Mouse (Mus musculus): ENCODE data around the gene Fbxo36. TPM values are rescaled to one million over a fixed set of nuclear protein-coding genes. Genes with fewer than 3 reads are reported as not detected.

Fbxo36 gene
- 12.0 and 13.0 TPM in 2 replicates for polyA plus RNA-seq (2014; fragmentation: Nextera tagmentation; extraction: Ambion mirVana)

DNA sequence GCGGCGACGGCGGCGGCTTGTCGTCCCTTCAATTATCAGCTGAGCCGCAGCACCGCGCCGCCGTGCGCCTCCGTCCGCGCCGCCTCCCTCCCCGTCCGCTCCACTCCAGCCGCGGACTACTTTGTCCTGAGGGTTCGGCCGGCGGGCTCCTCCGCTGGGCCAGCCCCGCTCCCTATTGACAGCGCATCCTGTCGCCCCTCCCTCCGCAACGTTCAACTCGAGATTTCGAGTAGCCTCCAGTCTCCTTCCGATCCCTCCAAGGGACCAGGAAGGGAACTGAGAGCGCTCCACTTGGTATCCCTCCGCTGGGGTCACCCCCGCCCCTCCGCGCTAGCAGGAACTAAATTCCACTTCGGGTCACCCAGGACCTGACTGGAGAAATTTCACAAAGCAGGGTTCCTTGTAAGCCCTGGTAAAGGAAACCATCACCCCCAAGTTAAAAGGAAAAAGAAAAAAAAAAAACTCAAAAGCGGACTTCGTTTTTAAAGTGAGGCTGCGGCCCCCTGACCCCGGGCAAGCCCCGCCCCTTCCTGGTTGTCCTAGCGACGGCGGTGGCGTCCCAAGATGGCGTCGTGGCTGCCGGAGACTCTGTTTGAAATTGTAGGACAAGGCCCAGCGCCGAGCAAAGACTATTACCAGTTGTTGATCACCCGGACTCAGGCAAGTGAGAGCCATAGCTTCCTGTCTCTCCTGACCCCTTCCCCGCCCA lies at the start of gene Fbxo36:
Fbxo36 (plus strand) TSS at position 533 of the 709 bp plus-strand sequence.
- Histone ChIP-seq H3K9ac (ENCODE audit: low read depth, low read length) (peak within 1 kb of the TSS; percentile 97), H3K36me3 (ENCODE audit: control insufficient read depth, insufficient read depth, low read length) (no peaks in the 10 kb centered on the region), H3K4me3 (ENCODE audit: low read depth, low read length) (peak within 1 kb of the TSS; percentile 90), H3K27me3 (ENCODE audit: control insufficient read depth, insufficient read depth, low read length) (no peaks in the 10 kb centered on the region), H3K4me1 (replicated peaks; ENCODE audit: control insufficient read depth, insufficient read depth, low read length) (no peaks in the 10 kb centered on the region), H3K27ac (ENCODE audit: low read depth, low read length) (peak within 1 kb of the TSS; percentile 94), H3K9me3 (ENCODE audit: control insufficient read depth, low read length) (no peaks in the 10 kb centered on the region), H3K4me2 (replicated peaks; ENCODE audit: low read depth, low read length) (peak within 1 kb of the TSS; percentile 52)
- DNase-seq (ENCODE audit: low spot score) (peak; percentile 93), ATAC-seq (ENCODE audit: low FRiP score) (peak; percentile 89)
- WGBS = under 1% methylated on average over 51 of the region's 54 CpGs

DNA sequence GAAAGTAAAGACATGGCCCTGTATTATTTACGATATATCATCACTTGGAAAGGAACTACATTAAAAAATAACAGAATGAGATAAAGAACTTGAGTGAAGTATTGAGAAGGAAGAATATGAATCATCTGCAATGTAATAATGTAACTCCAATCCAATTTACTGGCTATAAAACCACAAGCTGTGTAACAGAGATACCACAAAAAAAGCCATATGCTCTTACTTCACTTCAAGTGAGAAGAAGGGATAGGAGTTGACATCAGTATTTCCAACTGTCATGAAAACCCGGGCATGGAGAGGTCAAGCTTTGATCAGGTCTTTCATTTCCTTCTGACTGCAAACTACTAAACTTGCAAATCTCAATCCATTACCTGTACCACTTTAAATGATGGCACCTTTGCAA lies 48.2 kb upstream of the Fbxo36 start:
- Histone ChIP-seq H3K27me3 (ENCODE audit: control insufficient read depth, insufficient read depth, low read length) (no peaks in the 10 kb centered on the region), H3K9ac (ENCODE audit: low read depth, low read length) (no peak overlapping the region), H3K27ac (ENCODE audit: low read depth, low read length) (no peak overlapping the region), H3K36me3 (ENCODE audit: control insufficient read depth, insufficient read depth, low read length) (peaks cover 3% of the 10 kb centered on the region; the same call in 1 of the 2 replicates), H3K4me3 (ENCODE audit: low read depth, low read length) (no peak overlapping the region), H3K4me2 (replicated peaks; ENCODE audit: low read depth, low read length) (no peak overlapping the region), H3K9me3 (ENCODE audit: control insufficient read depth, low read length) (no peaks in the 10 kb centered on the region), H3K4me1 (replicated peaks; ENCODE audit: control insufficient read depth, insufficient read depth, low read length) (no peaks in the 10 kb centered on the region)
- ATAC-seq (ENCODE audit: low FRiP score) (no peak), DNase-seq (ENCODE audit: low spot score) (no peak)
- 95% methylated on average over 2 of the region's 2 CpGs for WGBS

DNA sequence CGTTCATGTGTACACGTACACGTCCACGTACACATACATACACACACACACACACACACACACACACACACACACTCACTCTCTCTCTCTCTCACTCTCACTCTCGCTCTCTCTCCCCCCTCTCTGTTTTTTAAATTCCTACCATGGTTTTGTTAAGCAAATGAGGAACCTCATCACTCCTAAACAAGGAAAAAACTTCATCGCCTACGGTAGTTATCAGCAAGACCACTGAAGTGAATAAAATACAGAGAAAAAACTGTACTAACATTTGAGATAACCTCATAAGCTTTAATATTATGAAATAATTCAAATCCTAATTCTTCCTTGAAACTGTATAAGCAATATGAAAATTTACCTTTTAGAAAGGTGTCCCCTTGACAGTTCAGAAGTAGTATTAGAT lies 44.3 kb upstream of the Fbxo36 start:
- ATAC-seq (ENCODE audit: low FRiP score) = no peak

DNA sequence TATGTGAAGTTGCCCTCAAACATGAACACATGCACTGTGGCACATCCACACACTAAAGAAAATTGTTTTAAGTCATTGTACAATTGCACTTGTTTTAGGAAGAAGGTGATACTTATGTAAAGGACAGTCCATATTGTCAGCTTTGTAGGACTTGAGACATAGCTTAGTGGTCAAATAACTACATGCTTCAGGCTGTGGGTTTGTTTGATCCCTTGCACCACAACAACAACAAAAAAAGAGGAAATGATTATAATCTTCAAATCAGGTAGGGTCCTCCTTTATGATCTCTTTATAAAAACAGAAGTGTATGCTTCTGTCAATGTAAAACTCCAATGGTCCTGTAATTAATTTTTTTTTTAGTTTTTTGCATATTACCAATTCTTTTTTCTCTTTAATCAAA lies 40.5 kb upstream of the Fbxo36 start:
- Histone ChIP-seq H3K4me3 (ENCODE audit: low read depth, low read length) (no peak overlapping the region), H3K9me3 (ENCODE audit: control insufficient read depth, low read length) (no peaks in the 10 kb centered on the region), H3K36me3 (ENCODE audit: control insufficient read depth, insufficient read depth, low read length) (no peaks in the 10 kb centered on the region), H3K4me2 (replicated peaks; ENCODE audit: low read depth, low read length) (no peak overlapping the region), H3K9ac (ENCODE audit: low read depth, low read length) (no peak overlapping the region), H3K27me3 (ENCODE audit: control insufficient read depth, insufficient read depth, low read length) (no peaks in the 10 kb centered on the region), H3K4me1 (replicated peaks; ENCODE audit: control insufficient read depth, insufficient read depth, low read length) (no peaks in the 10 kb centered on the region), H3K27ac (ENCODE audit: low read depth, low read length) (no peak overlapping the region)
- DNase-seq (ENCODE audit: low spot score) = no peak
- ATAC-seq (ENCODE audit: low FRiP score) = no peak

More for the DNA sequence above, 44.3 kb upstream of the Fbxo36 start:
- H3K4me2 ChIP-seq (replicated peaks; ENCODE audit: low read depth, low read length) = no peak overlapping the region
- WGBS = 97% methylated on average over 7 of the region's 7 CpGs
- H3K9ac ChIP-seq (ENCODE audit: low read depth, low read length) = no peak overlapping the region
- H3K9me3 ChIP-seq (ENCODE audit: control insufficient read depth, low read length) = no peaks in the 10 kb centered on the region
- no peaks in the 10 kb centered on the region for H3K27me3 ChIP-seq (ENCODE audit: control insufficient read depth, insufficient read depth, low read length)
- DNase-seq (ENCODE audit: low spot score) = no peak
- H3K4me3 ChIP-seq (ENCODE audit: low read depth, low read length) = no peak overlapping the region
- H3K4me1 ChIP-seq (replicated peaks; ENCODE audit: control insufficient read depth, insufficient read depth, low read length) = no peaks in the 10 kb centered on the region
- H3K27ac ChIP-seq (ENCODE audit: low read depth, low read length) = no peak overlapping the region
- H3K36me3 ChIP-seq (ENCODE audit: control insufficient read depth, insufficient read depth, low read length) = peaks cover 3% of the 10 kb centered on the region; the same call in 1 of the 2 replicates

DNA sequence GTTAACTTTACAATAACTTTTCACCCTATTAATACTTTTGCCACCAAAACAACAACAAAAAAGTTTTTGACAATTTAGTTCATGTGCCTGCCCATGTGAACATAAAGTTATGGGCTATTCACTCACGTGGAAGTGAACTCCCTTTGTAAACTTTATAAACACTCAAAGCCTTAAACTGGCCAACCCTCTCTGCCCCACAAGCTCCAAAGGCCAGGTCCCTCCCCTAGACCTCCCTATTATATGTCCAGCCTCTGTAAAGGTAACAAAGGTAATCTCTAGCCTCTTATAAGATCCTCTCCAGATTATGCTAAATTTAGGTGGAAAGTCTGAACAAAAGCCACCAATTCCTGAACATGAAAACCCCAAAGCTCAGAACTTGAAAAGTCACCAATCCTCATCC lies 35.9 kb upstream of the Fbxo36 start:
- Histone ChIP-seq H3K27me3 (ENCODE audit: control insufficient read depth, insufficient read depth, low read length) (no peaks in the 10 kb centered on the region), H3K36me3 (ENCODE audit: control insufficient read depth, insufficient read depth, low read length) (no peaks in the 10 kb centered on the region), H3K9ac (ENCODE audit: low read depth, low read length) (no peak overlapping the region), H3K4me3 (ENCODE audit: low read depth, low read length) (no peak overlapping the region), H3K4me1 (replicated peaks; ENCODE audit: control insufficient read depth, insufficient read depth, low read length) (no peaks in the 10 kb centered on the region), H3K9me3 (ENCODE audit: control insufficient read depth, low read length) (no peaks in the 10 kb centered on the region), H3K4me2 (replicated peaks; ENCODE audit: low read depth, low read length) (no peak overlapping the region), H3K27ac (ENCODE audit: low read depth, low read length) (no peak overlapping the region)
- ATAC-seq (ENCODE audit: low FRiP score) (no peak), DNase-seq (ENCODE audit: low spot score) (no peak)
- 100% methylated on average over 1 of the region's 1 CpGs for WGBS

DNA sequence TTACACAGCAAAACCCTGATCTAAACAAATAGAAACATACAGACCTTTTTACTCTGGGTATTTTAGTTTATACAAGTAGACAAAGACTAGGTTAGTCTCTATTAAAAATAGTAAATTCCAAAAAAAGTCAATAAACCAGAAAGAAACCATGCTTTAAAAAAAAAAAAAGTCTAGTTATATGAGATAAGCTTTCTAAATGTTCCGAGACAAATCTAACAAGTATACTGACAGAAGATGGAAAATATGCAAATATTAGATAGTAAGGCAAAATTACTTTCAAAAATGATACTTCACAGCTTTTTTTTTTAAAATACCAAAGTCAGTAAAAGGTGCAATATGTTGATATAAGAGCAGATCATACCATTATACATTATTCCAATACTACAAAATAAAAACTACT lies 22.0 kb upstream of the Fbxo36 start:
- DNase-seq (ENCODE audit: low spot score) = no peak

DNA sequence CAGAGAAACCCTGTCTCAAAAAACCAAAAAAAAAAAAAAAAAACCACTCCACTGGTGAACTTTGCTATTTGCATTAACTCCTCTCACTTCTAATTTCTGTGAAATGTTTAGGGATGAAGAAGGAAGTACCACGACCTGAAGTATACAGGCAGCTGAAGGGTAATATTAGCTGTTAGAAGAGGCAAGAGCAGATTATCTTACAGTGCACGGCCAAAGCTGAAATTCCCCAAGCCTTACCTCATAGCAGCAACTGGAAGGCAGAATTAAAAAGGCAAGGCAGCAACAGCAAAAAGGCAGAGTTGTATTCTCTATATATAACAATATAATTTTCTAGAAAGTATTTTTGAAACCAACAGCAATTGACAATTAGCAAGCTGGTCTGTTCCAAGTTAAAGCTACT lies 14.6 kb upstream of the Fbxo36 start:
- Histone ChIP-seq H3K9ac (ENCODE audit: low read depth, low read length) (no peak overlapping the region), H3K36me3 (ENCODE audit: control insufficient read depth, insufficient read depth, low read length) (no peaks in the 10 kb centered on the region), H3K27ac (ENCODE audit: low read depth, low read length) (no peak overlapping the region), H3K9me3 (ENCODE audit: control insufficient read depth, low read length) (no peaks in the 10 kb centered on the region), H3K27me3 (ENCODE audit: control insufficient read depth, insufficient read depth, low read length) (no peaks in the 10 kb centered on the region), H3K4me1 (replicated peaks; ENCODE audit: control insufficient read depth, insufficient read depth, low read length) (no peaks in the 10 kb centered on the region), H3K4me2 (replicated peaks; ENCODE audit: low read depth, low read length) (no peak overlapping the region), H3K4me3 (ENCODE audit: low read depth, low read length) (no peak overlapping the region)
- WGBS = 80% methylated on average over 2 of the region's 2 CpGs
- ATAC-seq (ENCODE audit: low FRiP score) (no peak), DNase-seq (ENCODE audit: low spot score) (no peak)

More for the DNA sequence above, 22.0 kb upstream of the Fbxo36 start:
- H3K4me3 ChIP-seq (ENCODE audit: low read depth, low read length) = no peak overlapping the region
- ATAC-seq (ENCODE audit: low FRiP score) = no peak
- no peaks in the 10 kb centered on the region for H3K27me3 ChIP-seq (ENCODE audit: control insufficient read depth, insufficient read depth, low read length)
- H3K27ac ChIP-seq (ENCODE audit: low read depth, low read length) = no peak overlapping the region
- H3K4me1 ChIP-seq (replicated peaks; ENCODE audit: control insufficient read depth, insufficient read depth, low read length) = no peaks in the 10 kb centered on the region
- no peaks in the 10 kb centered on the region for H3K9me3 ChIP-seq (ENCODE audit: control insufficient read depth, low read length)
- WGBS = 95% methylated on average over 1 of the region's 1 CpGs
- H3K9ac ChIP-seq (ENCODE audit: low read depth, low read length) = no peak overlapping the region
- no peak overlapping the region for H3K4me2 ChIP-seq (replicated peaks; ENCODE audit: low read depth, low read length)
- no peaks in the 10 kb centered on the region for H3K36me3 ChIP-seq (ENCODE audit: control insufficient read depth, insufficient read depth, low read length)

DNA sequence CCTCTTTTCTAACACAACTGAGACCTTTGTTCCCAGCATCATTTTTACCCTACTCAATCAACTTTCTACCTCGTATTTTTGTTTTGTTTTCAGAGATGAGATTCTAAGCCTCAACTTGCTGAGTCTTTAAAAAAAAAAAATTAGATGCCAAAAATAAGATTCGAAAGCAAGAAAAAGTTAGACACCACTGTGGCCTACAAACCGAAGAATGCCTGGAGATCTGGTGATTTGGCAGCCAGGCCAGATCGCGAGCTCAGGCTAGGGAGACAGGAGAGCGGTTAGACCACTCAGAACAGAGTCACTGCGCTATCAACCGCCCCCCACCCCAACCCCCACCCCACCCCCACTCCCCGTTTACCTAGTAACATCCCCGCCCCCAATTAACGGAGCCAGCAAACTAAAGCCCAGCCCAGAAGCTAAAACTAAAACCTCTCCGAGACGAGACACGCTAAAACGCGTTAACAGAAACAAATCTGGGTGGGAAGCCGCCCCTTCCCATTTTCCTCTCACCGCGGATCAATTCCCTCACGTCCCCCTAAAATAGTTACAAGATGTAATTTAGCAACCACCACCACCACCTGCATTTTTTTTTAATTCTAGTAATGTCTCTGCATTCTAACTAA lies 2.0 kb upstream of the Fbxo36 start:
- ATAC-seq (ENCODE audit: low FRiP score) (no peak), DNase-seq (ENCODE audit: low spot score) (peak; percentile 20)
- H3K27ac ChIP-seq (ENCODE audit: low read depth, low read length) = no peak overlapping the region
- H3K4me3 ChIP-seq (ENCODE audit: low read depth, low read length) = peak overlapping the region; percentile 90
- H3K9ac ChIP-seq (ENCODE audit: low read depth, low read length) = peak overlapping the region; percentile 97; the same call in 1 of the 2 replicates
- no peaks in the 10 kb centered on the region for H3K27me3 ChIP-seq (ENCODE audit: control insufficient read depth, insufficient read depth, low read length)
- no peaks in the 10 kb centered on the region for H3K9me3 ChIP-seq (ENCODE audit: control insufficient read depth, low read length)
- H3K4me2 ChIP-seq (replicated peaks; ENCODE audit: low read depth, low read length) = peak overlapping the region; percentile 52
- H3K4me1 ChIP-seq (replicated peaks; ENCODE audit: control insufficient read depth, insufficient read depth, low read length) = no peaks in the 10 kb centered on the region
- WGBS = 11% methylated on average over 20 of the region's 20 CpGs
- no peaks in the 10 kb centered on the region for H3K36me3 ChIP-seq (ENCODE audit: control insufficient read depth, insufficient read depth, low read length)

DNA sequence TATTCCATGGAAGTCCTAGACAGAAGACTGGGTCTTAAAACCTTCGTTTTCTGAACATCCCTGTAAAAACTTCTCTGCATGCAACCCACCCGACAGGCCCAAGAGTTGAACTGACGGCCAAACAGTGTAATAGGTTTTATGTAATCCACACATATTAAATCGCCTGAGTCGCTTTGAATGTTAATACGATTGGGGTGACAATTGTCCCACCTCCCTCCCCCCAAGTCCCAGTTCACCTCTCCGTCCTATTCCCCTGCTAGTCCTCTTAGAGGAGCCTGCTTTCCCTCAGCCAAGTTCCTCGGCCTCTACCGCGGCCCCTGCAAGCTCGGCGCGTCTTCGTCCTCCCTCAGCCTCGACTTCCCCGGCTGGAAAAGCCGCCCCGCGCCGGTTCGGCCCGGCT lies 1.5 kb upstream of the Fbxo36 start:
- H3K36me3 ChIP-seq (ENCODE audit: control insufficient read depth, insufficient read depth, low read length) = no peaks in the 10 kb centered on the region
- peak overlapping the region; percentile 94 for H3K27ac ChIP-seq (ENCODE audit: low read depth, low read length)
- DNase-seq (ENCODE audit: low spot score) (no peak), ATAC-seq (ENCODE audit: low FRiP score) (peak; percentile 3; the same call in 1 of the 2 replicates)
- under 1% methylated on average over 19 of the region's 22 CpGs for WGBS
- no peaks in the 10 kb centered on the region for H3K9me3 ChIP-seq (ENCODE audit: control insufficient read depth, low read length)
- H3K4me1 ChIP-seq (replicated peaks; ENCODE audit: control insufficient read depth, insufficient read depth, low read length) = no peaks in the 10 kb centered on the region
- H3K27me3 ChIP-seq (ENCODE audit: control insufficient read depth, insufficient read depth, low read length) = no peaks in the 10 kb centered on the region
- H3K4me2 ChIP-seq (replicated peaks; ENCODE audit: low read depth, low read length) = peak overlapping the region; percentile 52
- peak overlapping the region; percentile 97 for H3K9ac ChIP-seq (ENCODE audit: low read depth, low read length)
- H3K4me3 ChIP-seq (ENCODE audit: low read depth, low read length) = peak overlapping the region; percentile 90

Data from hindbrain, embryonic 11.5 days (tissue).